Mouse (Mus musculus): ENCODE measurements around the gene 2410137M14Rik. TPM values are rescaled to one million over a fixed set of nuclear protein-coding genes. Genes with fewer than 3 reads are reported as not detected.

Gene 2410137M14Rik
- polyA plus RNA-seq, 1 experiment from 2014 or later = 0.47 TPM

DNA sequence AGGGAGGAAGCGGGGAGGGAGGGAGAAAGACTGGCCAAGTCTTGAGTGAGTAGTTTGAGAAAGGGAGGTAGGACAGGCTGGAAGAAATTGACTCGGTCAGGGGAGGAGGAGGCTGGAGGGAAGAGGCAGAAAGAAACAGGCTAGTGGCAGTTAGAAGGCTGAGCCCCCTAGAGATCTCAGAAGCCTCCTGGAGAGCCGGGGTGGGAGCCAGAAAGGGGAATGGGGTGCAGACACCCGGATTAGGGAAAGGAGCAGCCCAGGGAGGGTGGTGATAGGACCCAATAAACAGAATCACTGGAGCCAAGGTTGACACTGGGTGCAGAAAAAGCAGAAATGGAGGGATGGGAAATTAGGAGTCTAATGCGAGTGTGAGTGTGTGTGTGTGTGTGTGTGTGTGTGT lies 37.3 kb downstream of the 2410137M14Rik start:
- Histone ChIP-seq H3K27me3 (ENCODE audit: control insufficient read depth, insufficient read depth, low read length) (peaks cover 50% of the 10 kb centered on the region), H3K9ac (no peak overlapping the region), H3K36me3 (replicated peaks; ENCODE audit: control insufficient read depth, insufficient read depth) (peaks cover 1% of the 10 kb centered on the region), H3K4me2 (replicated peaks) (peak overlapping the region; percentile 70; the same call in 1 of the 2 replicates), H3K4me3 (replicated peaks; ENCODE audit: low read length) (peak overlapping the region; percentile 38; the same call in 1 of the 2 replicates), H3K4me1 (replicated peaks; ENCODE audit: control insufficient read depth, insufficient read depth, low read length) (peaks cover 16% of the 10 kb centered on the region), H3K9me3 (ENCODE audit: control insufficient read depth, low read length) (no peaks in the 10 kb centered on the region), H3K27ac (no peak overlapping the region)
- 37% methylated on average over 5 of the region's 5 CpGs for WGBS
- DNase-seq (ENCODE audit: low spot score) = no peak
- no peak for ATAC-seq (ENCODE audit: low FRiP score)

DNA sequence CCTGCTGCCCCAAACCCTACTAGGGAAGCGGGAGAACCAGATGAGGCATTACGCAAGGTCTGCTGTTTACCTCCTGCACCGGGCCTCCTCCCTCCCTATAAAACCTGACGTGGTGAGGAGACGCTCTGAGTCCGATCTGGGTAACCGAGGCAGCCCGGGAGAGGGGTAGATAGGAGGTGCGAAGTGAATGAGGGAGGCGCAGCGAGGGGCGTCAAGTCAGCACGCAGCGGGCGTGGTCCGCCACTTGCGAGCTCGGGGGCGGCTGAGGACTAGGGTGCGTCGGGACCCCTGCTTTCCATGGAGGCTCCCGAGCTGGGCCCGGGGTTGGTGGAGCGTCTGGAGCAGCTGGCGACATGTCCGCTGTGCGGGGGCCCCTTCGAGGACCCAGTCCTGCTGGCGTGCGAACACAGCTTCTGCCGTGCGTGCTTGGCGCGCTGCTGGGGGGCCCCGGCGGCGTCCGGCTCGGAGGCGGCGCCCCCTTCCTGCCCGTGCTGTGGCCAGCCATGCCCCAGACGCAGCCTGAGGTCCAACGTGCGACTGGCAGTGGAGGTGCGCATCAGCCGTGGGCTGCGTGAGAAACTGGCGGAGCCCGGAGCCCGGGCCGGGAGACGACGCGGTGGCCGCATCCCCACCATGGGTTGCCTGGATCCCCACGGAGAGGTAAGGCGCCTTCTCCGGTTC lies 38.1 kb downstream of the 2410137M14Rik start, which contains the start of gene Rnf39:
Gene Rnf39, plus strand, starts transcription at position 128 of the 681 bp plus-strand sequence.
- DNase-seq (ENCODE audit: low spot score) (no peak), ATAC-seq (ENCODE audit: low FRiP score) (no peak)
- H3K9me3 ChIP-seq (ENCODE audit: control insufficient read depth, low read length) = no peaks in the 10 kb centered on the region
- H3K36me3 ChIP-seq (replicated peaks; ENCODE audit: control insufficient read depth, insufficient read depth) = no peaks in the 10 kb centered on the region
- H3K4me3 ChIP-seq (replicated peaks; ENCODE audit: low read length) = peak within 1 kb of the TSS; percentile 38
- peak within 1 kb of the TSS; percentile 70 for H3K4me2 ChIP-seq (replicated peaks)
- H3K9ac ChIP-seq = peak within 1 kb of the TSS; percentile 55
- H3K27me3 ChIP-seq (ENCODE audit: control insufficient read depth, insufficient read depth, low read length) = peaks cover 50% of the 10 kb centered on the region
- no peak within 1 kb of the TSS for H3K27ac ChIP-seq
- 2% methylated on average over 58 of the region's 59 CpGs for WGBS
- peaks cover 16% of the 10 kb centered on the region for H3K4me1 ChIP-seq (replicated peaks; ENCODE audit: control insufficient read depth, insufficient read depth, low read length)

DNA sequence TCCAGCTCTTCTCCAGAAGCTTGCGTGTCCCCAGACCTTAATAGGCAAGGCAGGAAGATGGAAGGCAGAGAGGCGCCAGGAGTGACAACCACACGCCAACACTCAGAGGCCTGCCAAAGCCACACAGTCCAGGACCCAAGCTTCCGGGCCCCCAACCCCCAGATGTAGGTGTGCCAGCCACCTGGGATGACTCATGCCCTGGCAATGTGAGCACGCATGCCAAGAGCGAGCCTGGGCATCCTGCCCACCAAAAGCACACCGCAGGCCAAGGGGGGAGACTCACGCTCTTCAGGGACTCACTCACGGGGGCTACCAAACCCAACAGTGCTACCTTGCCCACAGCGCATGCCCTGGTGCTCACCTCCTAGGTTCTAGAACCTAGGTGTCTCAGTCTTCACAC lies 38.6 kb downstream of the 2410137M14Rik start:
- no peak overlapping the region for H3K27ac ChIP-seq
- peaks cover 50% of the 10 kb centered on the region for H3K27me3 ChIP-seq (ENCODE audit: control insufficient read depth, insufficient read depth, low read length)
- peaks cover 16% of the 10 kb centered on the region for H3K4me1 ChIP-seq (replicated peaks; ENCODE audit: control insufficient read depth, insufficient read depth, low read length)
- no peak for ATAC-seq (ENCODE audit: low FRiP score)
- 0 out of 2 replicates have a peak overlapping the region, but pooled peaks have one; percentile 55 for H3K9ac ChIP-seq
- no peak for DNase-seq (ENCODE audit: low spot score)
- H3K36me3 ChIP-seq (replicated peaks; ENCODE audit: control insufficient read depth, insufficient read depth) = no peaks in the 10 kb centered on the region
- H3K4me3 ChIP-seq (replicated peaks; ENCODE audit: low read length) = peak overlapping the region; percentile 38
- H3K9me3 ChIP-seq (ENCODE audit: control insufficient read depth, low read length) = no peaks in the 10 kb centered on the region
- H3K4me2 ChIP-seq (replicated peaks) = peak overlapping the region; percentile 70
- 55% methylated on average over 10 of the region's 10 CpGs for WGBS

DNA sequence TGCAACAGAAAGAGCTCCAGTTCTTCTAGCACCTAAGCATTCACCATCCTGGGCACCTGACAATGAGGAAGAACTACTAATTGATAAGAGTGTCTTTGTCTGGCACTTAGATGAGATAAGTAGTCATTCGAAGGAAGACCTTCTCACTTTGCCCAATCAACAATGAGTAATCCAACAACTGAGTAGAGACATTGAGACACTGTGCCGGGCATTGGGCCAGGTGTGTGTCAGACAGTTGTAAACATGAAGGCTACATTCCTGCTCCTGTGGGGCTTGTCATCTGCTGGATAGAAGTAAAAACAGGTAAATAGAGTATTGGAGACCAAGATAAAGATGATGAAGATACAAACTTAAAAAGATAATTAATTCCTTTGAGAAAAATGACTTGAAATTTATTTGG lies 43.0 kb downstream of the 2410137M14Rik start:
- no peak for ATAC-seq (ENCODE audit: low FRiP score)
- DNase-seq (ENCODE audit: low spot score) = no peak
- Histone ChIP-seq H3K4me2 (replicated peaks) (no peak overlapping the region), H3K9ac (no peak overlapping the region), H3K27me3 (ENCODE audit: control insufficient read depth, insufficient read depth, low read length) (peaks cover 27% of the 10 kb centered on the region), H3K4me1 (replicated peaks; ENCODE audit: control insufficient read depth, insufficient read depth, low read length) (peaks cover 7% of the 10 kb centered on the region), H3K36me3 (replicated peaks; ENCODE audit: control insufficient read depth, insufficient read depth) (no peaks in the 10 kb centered on the region), H3K9me3 (ENCODE audit: control insufficient read depth, low read length) (no peaks in the 10 kb centered on the region), H3K27ac (no peak overlapping the region), H3K4me3 (replicated peaks; ENCODE audit: low read length) (no peak overlapping the region)
- 89% methylated on average over 2 of the region's 2 CpGs for WGBS

DNA sequence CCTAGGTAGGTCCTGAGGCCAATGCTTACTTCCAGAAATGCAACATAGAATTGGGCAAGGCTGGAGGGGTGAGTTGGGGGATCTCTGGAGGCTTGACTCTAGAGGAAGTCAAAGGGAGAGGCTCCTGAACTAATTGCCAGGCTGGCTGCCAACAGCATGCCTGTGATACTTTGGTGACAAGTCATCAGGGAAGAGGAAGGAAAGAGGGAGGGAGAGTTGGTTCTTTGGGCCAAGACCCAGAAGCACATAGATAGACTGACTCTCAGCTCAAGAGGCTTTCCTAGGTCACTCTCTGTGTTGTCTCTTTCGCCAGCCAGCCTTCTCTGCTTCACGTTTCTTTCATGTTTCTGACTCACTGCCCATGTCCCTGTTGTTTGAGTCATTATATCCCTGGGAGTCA lies 49.2 kb downstream of the 2410137M14Rik start:
- H3K9me3 ChIP-seq (ENCODE audit: control insufficient read depth, low read length) = no peaks in the 10 kb centered on the region
- 64% methylated on average over 2 of the region's 2 CpGs for WGBS

DNA sequence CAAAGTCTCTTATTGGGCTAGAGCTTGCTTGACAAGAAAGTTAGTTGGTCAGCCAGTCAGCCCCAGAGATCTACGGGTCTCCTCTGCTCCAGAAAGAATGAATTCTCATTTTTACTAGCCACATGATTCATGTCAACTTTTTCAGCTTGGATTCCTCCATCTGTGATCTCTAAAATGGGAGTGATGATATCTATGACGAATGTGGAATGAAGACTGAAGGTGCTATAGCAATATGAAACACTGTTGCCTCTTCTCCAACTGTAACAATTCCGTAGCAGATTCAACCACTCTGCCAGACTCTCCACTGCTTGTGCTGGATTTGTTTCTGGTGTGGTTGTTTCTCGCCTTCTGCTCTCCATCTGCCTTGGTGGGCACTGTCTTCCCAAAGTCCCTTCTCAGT lies 49.9 kb downstream of the 2410137M14Rik start:
- Histone ChIP-seq H3K9me3 (ENCODE audit: control insufficient read depth, low read length) (no peaks in the 10 kb centered on the region), H3K9ac (no peak overlapping the region), H3K4me1 (replicated peaks; ENCODE audit: control insufficient read depth, insufficient read depth, low read length) (no peaks in the 10 kb centered on the region), H3K4me3 (replicated peaks; ENCODE audit: low read length) (no peak overlapping the region), H3K4me2 (replicated peaks) (no peak overlapping the region), H3K27ac (no peak overlapping the region), H3K36me3 (replicated peaks; ENCODE audit: control insufficient read depth, insufficient read depth) (no peaks in the 10 kb centered on the region), H3K27me3 (ENCODE audit: control insufficient read depth, insufficient read depth, low read length) (no peaks in the 10 kb centered on the region)
- no peak for ATAC-seq (ENCODE audit: low FRiP score)
- DNase-seq (ENCODE audit: low spot score) = no peak
- 87% methylated on average over 4 of the region's 4 CpGs for WGBS

More for the DNA sequence above, 49.2 kb downstream of the 2410137M14Rik start:
- H3K9ac ChIP-seq = no peak overlapping the region
- H3K27me3 ChIP-seq (ENCODE audit: control insufficient read depth, insufficient read depth, low read length) = no peaks in the 10 kb centered on the region
- no peak overlapping the region for H3K4me3 ChIP-seq (replicated peaks; ENCODE audit: low read length)
- no peak overlapping the region for H3K4me2 ChIP-seq (replicated peaks)
- no peak overlapping the region for H3K27ac ChIP-seq
- ATAC-seq (ENCODE audit: low FRiP score) = no peak
- H3K36me3 ChIP-seq (replicated peaks; ENCODE audit: control insufficient read depth, insufficient read depth) = no peaks in the 10 kb centered on the region
- no peak for DNase-seq (ENCODE audit: low spot score)
- no peaks in the 10 kb centered on the region for H3K4me1 ChIP-seq (replicated peaks; ENCODE audit: control insufficient read depth, insufficient read depth, low read length)

DNA sequence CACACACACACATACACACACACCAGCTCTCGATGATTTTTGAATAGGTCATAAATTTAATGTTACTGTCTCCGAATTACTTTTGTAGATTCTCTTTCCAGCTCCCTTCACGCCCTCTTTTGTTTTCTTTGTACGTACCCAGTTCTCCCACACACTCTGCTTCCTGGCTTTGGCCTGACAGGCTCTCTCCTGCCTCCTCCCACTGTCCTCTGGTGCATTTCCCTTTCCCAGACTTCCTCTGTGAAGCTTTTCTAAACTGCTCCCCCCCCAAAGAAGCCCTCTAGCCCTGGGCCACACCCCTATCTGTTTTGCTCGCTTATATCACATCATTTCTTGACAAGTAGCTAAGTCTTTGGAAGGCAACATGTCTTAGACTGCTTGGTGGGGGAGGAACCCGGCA lies 50.8 kb downstream of the 2410137M14Rik start:
- H3K4me3 ChIP-seq (replicated peaks; ENCODE audit: low read length) = no peak overlapping the region
- H3K4me2 ChIP-seq (replicated peaks) = no peak overlapping the region
- no peaks in the 10 kb centered on the region for H3K9me3 ChIP-seq (ENCODE audit: control insufficient read depth, low read length)
- ATAC-seq (ENCODE audit: low FRiP score) (no peak), DNase-seq (ENCODE audit: low spot score) (no peak)
- H3K27me3 ChIP-seq (ENCODE audit: control insufficient read depth, insufficient read depth, low read length) = no peaks in the 10 kb centered on the region
- H3K36me3 ChIP-seq (replicated peaks; ENCODE audit: control insufficient read depth, insufficient read depth) = no peaks in the 10 kb centered on the region
- no peak overlapping the region for H3K27ac ChIP-seq
- WGBS = 74% methylated on average over 6 of the region's 6 CpGs
- no peak overlapping the region for H3K9ac ChIP-seq
- no peaks in the 10 kb centered on the region for H3K4me1 ChIP-seq (replicated peaks; ENCODE audit: control insufficient read depth, insufficient read depth, low read length)

DNA sequence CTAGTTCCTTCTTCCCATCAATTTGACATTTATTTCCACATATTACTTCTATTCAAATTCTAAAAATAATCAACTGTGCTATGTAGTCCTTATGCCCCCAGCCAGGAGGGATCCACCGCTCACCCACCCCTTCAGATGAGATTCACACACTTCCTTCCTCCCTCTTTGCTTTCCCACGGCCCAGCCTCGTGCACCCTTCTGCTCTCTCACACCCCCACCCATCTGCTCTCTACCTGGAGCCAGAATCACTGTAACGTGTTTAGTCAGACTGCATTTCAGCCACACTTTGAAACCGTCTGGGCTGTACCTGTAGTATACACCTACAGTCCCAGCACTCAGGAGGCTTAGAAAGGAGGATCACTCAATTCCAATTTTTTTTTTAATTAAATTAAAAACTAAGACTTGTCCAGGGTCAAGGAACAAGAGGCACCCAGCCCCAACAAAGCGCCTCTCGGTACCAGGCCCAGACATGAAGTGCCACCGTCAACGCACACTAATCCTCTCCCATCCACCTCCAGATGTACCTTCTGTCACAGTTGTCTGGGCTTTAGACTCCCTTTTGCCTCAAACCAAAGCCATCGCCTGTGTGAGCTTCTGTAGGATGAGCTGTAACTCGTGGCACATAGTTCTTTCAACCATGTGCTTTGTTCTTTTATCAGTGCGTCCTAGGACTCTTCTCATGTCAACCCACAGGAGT lies 51.7 kb downstream of the 2410137M14Rik start:
- H3K27ac ChIP-seq = no peak overlapping the region
- 84% methylated on average over 12 of the region's 12 CpGs for WGBS
- no peak overlapping the region for H3K4me3 ChIP-seq (replicated peaks; ENCODE audit: low read length)
- DNase-seq (ENCODE audit: low spot score) (no peak), ATAC-seq (ENCODE audit: low FRiP score) (no peak)
- H3K9ac ChIP-seq = no peak overlapping the region
- no peaks in the 10 kb centered on the region for H3K9me3 ChIP-seq (ENCODE audit: control insufficient read depth, low read length)
- no peaks in the 10 kb centered on the region for H3K4me1 ChIP-seq (replicated peaks; ENCODE audit: control insufficient read depth, insufficient read depth, low read length)
- no peaks in the 10 kb centered on the region; the same call in 1 of the 2 replicates for H3K27me3 ChIP-seq (ENCODE audit: control insufficient read depth, insufficient read depth, low read length)
- no peaks in the 10 kb centered on the region for H3K36me3 ChIP-seq (replicated peaks; ENCODE audit: control insufficient read depth, insufficient read depth)
- H3K4me2 ChIP-seq (replicated peaks) = no peak overlapping the region
